Mouse (Mus musculus): ENCODE results near the gene Rreb1. TPM values are rescaled to one million over a fixed set of nuclear protein-coding genes. Genes with fewer than 3 reads are reported as not detected.

The Rreb1 gene
- 10 to 100 TPM; 69.7 to 77.3 TPM for total RNA-seq (2023)

DNA sequence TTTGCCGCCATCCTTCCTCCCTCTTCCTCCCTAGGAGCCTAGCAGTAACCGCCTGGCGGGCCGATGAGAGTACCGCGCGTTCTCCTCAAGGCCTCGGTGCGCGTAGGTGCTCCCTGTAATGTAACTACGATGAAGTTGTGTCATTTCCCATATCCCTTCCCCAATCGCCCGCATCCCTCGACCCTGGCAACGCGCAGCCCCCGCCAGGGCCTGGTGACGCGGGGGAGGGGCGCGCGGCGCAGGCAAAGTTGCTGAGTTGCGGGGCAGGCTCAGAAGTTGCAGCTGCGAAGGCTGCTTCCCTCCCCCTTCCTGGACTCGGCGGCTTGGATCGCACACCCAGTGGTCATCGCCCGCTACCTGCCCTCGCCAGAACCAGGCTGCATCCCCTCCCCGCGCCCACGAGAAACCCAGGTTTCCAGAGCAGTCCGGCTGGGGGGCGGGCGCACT lies at the start of gene Rreb1:
Rreb1 (plus strand) TSS at position 254 of the 447 bp plus-strand sequence.

GRCm38 (mm10) chr13:37993704-37994404 lies 215.7 kb downstream of the Rreb1 start, which contains the start of gene Ssr1:
Gene Ssr1 (minus strand): TSS chr13:37994217.

Other genes with a start within 250 kb of the Rreb1 start
- 10 to 100 TPM; 58.0 to 66.8 TPM for gene Ssr1, start 215.8 kb downstream of the Rreb1 start, total RNA-seq (2023)

All from B cell, adult 67 days (primary cell).